Mouse (Mus musculus): ENCODE measurements around the gene Il1r2. TPM values are rescaled to one million over a fixed set of nuclear protein-coding genes. Genes with fewer than 3 reads are reported as not detected.
A peak's percentile ranks its signal among the peaks of the same experiment; 100 is the strongest.

The Il1r2 gene
- polyA plus RNA-seq, 1 experiment, result 0.25 TPM

DNA sequence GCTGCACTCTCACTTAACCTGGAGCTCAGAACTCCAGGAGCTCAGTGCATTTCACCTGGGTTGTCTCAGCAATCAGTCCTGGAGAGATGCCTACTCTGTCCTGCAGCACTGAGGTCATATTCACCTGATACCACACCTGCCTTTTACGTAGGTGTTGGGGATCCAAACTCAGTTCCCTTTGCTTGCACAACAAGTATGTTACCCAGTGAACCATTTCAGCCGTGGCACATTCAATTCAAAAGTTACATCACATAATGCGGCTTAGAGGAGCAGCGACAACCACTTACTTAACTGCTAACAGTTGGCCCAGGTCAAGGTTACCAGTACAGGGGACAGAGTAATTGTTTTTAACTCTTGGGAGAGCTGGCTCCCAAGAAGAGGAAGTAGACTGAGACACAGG, 58.8 kb downstream of the Il1r2 start:
- no peak for TF ChIP-seq POLR2A (IDR thresholded peaks at IDR 0.05; ENCODE audit: borderline replicate concordance, extremely low read depth, insufficient read depth, insufficient read length, poor library complexity, severe bottlenecking)
- no peak for TF ChIP-seq CTCF (IDR thresholded peaks at IDR 0.05; ENCODE audit: borderline replicate concordance, extremely low read depth, insufficient read depth, insufficient read length)
- no peak for DNase-seq (ENCODE audit: low read depth)

DNA sequence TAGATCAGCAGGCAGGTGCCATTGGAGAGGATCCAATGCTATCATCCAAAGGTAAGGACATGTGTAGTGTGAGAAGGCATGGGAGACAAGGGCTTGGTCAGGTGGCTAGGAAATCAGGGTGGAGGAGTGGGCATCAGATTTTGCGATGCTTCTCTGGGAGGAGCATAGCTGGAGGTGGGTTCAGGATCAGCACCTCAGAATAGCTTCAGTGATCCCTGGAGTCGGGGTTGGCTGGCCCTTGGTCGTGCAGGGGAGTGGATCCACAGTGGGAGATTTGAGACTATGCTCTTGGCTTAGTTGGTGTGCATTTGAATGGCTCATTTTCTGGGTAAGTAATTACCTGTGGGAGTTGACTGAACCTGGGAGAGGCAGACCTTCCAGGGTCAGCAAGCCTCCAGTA, 59.7 kb downstream of the Il1r2 start:
- no peak for TF ChIP-seq CTCF (IDR thresholded peaks at IDR 0.05; ENCODE audit: borderline replicate concordance, extremely low read depth, insufficient read depth, insufficient read length)
- no peak for TF ChIP-seq POLR2A (IDR thresholded peaks at IDR 0.05; ENCODE audit: borderline replicate concordance, extremely low read depth, insufficient read depth, insufficient read length, poor library complexity, severe bottlenecking)
- DNase-seq (ENCODE audit: low read depth), result no peak

DNA sequence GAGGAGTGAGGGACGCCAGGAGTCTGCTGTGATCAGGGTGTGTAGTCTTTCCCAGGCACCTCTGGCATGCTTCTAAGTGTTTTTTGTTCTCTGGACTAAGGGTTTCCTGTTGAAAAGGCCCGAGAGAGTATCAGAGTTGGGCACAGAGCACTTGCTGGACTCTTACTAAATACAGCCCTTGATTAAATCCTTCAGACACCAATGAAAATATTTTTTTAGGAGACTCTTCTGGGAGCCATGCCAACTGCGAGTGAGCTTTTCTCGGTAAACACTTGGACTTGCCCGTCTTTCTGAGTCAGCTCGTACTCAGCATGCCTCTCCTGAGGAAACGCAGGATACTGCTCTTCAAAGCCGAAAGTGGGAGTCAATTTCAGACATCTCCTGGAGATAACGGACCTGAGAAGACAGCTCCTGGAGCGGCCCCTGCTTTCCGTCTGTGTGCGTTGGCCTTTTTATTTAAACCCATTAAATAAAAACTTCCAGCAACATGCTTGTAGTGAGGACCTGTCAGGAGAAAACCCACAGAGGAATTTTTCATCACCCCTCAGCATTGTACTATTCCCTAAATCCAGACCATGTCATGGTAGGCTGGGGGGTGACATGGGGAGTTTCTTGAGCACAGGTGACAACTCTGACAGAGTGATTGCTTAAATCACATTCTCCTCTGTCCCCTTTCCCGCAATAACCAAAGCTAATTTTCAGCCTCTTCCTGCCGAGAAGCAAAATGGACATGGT, 66.1 kb downstream of the Il1r2 start:
- TF ChIP-seq CTCF (IDR thresholded peaks at IDR 0.05; ENCODE audit: borderline replicate concordance, extremely low read depth, insufficient read depth, insufficient read length) (no peak), POLR2A (IDR thresholded peaks at IDR 0.05; ENCODE audit: borderline replicate concordance, extremely low read depth, insufficient read depth, insufficient read length, poor library complexity, severe bottlenecking) (no peak)
- DNase-seq (ENCODE audit: low read depth), result peak; percentile 59

DNA sequence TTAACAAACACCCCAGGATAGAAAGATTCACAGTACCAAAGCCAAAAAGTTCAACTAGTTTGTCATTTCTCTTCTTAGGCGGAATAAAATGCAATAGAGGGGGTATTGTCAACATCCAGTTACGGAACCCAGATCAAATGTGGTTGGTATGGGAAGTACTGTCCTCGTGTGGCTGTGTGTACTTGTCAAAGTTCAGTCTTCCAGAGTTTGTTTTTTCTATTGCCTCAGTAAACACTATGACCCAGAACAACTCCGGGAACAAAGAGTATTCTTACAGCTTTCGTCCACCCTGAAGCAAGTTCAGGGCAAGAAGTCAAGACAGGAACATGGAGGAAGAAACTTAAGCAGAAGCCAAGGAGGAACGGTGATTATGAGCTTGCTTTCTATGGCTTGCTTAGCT, 82.2 kb downstream of the Il1r2 start:
- no peak for DNase-seq (ENCODE audit: low read depth)
- TF ChIP-seq POLR2A (IDR thresholded peaks at IDR 0.05; ENCODE audit: borderline replicate concordance, extremely low read depth, insufficient read depth, insufficient read length, poor library complexity, severe bottlenecking), result no peak
- no peak for TF ChIP-seq CTCF (IDR thresholded peaks at IDR 0.05; ENCODE audit: borderline replicate concordance, extremely low read depth, insufficient read depth, insufficient read length)

DNA sequence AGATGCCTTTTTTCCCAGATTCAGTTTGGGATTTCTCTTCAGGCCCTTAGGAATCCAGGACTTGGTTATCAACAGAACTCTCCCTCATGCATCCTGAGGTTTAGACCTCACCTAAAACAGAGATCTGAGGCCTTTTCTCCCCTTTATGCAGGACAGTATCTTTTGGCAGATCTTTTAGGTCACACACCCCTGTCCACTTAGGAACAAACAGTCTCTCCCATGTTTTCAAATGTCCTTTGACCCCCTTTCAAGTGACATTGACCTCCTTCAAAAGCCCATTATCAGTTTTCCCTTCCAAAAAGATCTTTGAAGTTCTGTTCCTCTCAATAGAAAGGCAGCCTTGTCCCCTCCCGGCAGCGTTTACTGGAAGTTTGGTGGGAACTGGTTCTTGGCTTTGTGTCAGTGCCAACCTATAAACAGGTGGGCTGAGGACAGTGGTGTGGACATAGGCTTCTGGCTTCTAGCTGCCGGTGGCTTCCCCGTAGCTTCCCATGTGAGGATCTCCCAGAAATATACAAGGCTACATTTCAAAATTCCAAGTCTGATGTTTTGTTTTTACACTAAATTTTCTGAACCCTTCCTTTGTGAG, 89.5 kb downstream of the Il1r2 start:
- TF ChIP-seq POLR2A (IDR thresholded peaks at IDR 0.05; ENCODE audit: borderline replicate concordance, extremely low read depth, insufficient read depth, insufficient read length, poor library complexity, severe bottlenecking) (no peak), CTCF (IDR thresholded peaks at IDR 0.05; ENCODE audit: borderline replicate concordance, extremely low read depth, insufficient read depth, insufficient read length) (no peak)
- DNase-seq (ENCODE audit: low read depth), result no peak

DNA sequence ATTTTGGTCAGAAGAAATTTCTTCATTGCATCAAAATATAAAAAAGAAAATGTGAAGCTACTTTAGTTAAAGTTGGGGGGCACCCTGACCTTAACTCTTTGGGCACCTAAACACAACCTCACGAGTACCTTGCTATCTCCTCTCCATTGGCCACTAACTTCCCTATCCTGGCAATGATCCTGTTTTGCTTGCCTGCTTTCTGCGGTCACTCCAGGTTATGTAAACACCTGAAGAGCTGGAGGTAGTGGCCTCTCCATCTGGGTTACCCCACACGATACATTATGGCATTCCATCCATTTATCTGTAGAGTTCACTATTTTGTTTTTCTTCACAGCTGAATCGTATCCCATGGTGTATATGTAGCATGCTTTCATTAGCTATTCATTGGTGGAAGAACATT, 90.5 kb downstream of the Il1r2 start:
- no peak for TF ChIP-seq POLR2A (IDR thresholded peaks at IDR 0.05; ENCODE audit: borderline replicate concordance, extremely low read depth, insufficient read depth, insufficient read length, poor library complexity, severe bottlenecking)
- no peak for TF ChIP-seq CTCF (IDR thresholded peaks at IDR 0.05; ENCODE audit: borderline replicate concordance, extremely low read depth, insufficient read depth, insufficient read length)
- DNase-seq (ENCODE audit: low read depth), result no peak

DNA sequence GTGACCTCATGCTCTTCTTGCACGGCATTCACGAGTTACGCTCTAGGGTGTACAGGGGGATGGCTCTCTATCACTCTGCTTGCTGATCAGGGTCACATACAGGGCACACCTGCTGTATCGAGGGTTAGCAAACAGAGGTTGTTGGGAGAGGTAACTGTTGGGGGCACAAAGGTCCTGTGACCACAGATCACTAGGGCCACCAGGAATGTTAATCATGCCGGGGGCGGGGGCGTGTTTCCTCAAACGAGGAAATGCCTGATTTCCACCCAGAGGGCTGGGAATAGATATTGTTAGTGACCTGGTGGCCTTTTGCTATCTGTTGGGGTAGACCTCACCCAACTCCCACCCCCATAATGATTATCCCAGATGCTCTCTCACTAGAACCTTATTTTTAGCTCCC, 93.7 kb downstream of the Il1r2 start:
- no peak for DNase-seq (ENCODE audit: low read depth)
- TF ChIP-seq POLR2A (IDR thresholded peaks at IDR 0.05; ENCODE audit: borderline replicate concordance, extremely low read depth, insufficient read depth, insufficient read length, poor library complexity, severe bottlenecking), result no peak

DNA sequence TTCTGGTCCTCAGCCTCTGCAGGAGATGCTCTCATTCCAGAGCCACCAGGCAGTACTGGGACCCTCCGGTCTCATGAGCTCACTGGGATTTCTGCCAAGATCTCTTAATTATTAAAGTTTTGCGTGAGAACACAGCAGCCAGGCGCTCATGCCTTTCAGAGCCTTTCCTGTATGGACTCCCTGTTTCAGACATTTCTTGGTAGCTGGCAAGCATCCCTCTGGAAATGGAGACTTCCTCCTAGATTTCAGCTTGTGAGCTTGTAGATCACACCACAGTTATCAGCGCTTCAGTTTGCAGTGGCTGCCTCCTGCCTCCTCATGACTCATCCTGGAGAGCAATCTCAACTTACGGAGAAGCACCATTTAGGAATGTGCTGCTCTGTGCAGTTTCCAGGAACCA, 98.0 kb downstream of the Il1r2 start:
- TF ChIP-seq CTCF (IDR thresholded peaks at IDR 0.05; ENCODE audit: borderline replicate concordance, extremely low read depth, insufficient read depth, insufficient read length) (no peak), POLR2A (IDR thresholded peaks at IDR 0.05; ENCODE audit: borderline replicate concordance, extremely low read depth, insufficient read depth, insufficient read length, poor library complexity, severe bottlenecking) (no peak)
- peak; percentile 51 for DNase-seq (ENCODE audit: low read depth)

DNA sequence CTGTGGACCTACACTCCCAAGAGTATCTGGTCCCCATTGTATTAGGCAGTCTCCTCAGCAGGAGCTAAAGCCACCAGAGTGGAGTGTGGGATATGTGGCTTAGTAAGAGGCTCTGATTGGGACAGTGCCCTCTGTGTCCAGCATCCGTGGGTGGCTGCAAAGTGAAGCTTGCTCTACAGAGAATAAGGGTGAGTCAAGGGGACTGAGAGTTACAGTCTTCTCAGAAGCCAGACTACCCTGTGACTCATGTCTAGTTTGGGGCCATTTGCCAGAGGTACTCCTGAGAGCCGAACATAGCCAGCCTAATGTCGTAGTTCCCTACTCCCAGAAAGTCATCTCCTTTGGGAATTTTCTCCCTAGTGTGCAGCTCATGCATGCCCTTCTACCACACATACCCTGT, 100.3 kb downstream of the Il1r2 start:
- TF ChIP-seq CTCF (IDR thresholded peaks at IDR 0.05; ENCODE audit: borderline replicate concordance, extremely low read depth, insufficient read depth, insufficient read length) (no peak), POLR2A (IDR thresholded peaks at IDR 0.05; ENCODE audit: borderline replicate concordance, extremely low read depth, insufficient read depth, insufficient read length, poor library complexity, severe bottlenecking) (no peak)
- DNase-seq (ENCODE audit: low read depth), result no peak

Other genes starting within 250 kb of the Il1r2 start
- 358 and 424 TPM in 2 replicates for gene Map4k4, start 173.2 kb upstream of the Il1r2 start, polyA plus RNA-seq (2012; rRNA removed)
- 0.54 and 0.72 TPM in 2 replicates for gene Il1r1, start 151.0 kb downstream of the Il1r2 start, polyA plus RNA-seq (2012; rRNA removed)